In the genomic region with DNA sequence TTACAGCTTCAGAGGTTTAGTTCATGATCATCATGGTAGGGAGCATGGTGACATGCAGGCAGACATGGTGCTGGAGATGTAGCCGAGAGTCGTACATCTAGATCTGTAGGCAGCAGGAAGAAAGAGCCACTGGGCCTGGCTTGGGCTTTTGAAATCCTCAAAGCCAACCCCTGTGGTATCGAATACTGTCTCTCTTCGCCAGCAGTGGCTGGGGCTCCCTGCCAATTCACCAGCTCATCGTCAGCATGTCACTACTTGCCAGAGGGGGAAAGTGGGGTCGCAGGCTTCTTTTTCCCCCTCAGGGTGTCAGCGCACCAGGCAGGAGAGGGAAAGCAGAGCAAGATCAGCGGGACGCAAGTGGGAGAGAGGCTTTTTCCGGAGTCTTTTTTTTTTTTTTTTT, we compare ENCODE assay signal across 17 mouse cellular contexts. TPM values are rescaled to one million over a fixed set of nuclear protein-coding genes. Genes with fewer than 3 reads are reported as not detected.
DNase-seq lines count a peak whose midpoint lies in the region; ATAC-seq and TF ChIP-seq lines count a peak whose summit lies in the region.
"Had no signal": no experiment of that assay in that cellular context is flagged by ENCODE, and none has a peak within 500 bp of the region (broad histone marks: within the 10 kb centered on the region; RNA-seq: fewer than 3 reads in every experiment).

No protein-coding gene starts in this region.

- H3K36me3 ChIP-seq in E14TG2a.4 (ENCODE audit: insufficient read depth, low read length) = no peaks in the 10 kb centered on the region
- H3K36me3 ChIP-seq in midbrain, embryonic 14.5 days (ENCODE audit: control insufficient read depth, insufficient read depth, low read length) = no peaks in the 10 kb centered on the region
- H3K36me3 ChIP-seq: embryonic facial prominence, embryonic 13.5 days; heart, embryonic 12.5 days; hindbrain, embryonic 10.5 days had no signal

- H3K4me3 ChIP-seq in left cerebral cortex, adult 2 months = no peak overlapping the region
- 0 out of 2 replicates have a peak overlapping the region, but pooled peaks have one; percentile 35 for H3K4me3 ChIP-seq in E14TG2a.4 (replicated peaks; ENCODE audit: low read length)
- H3K4me3 ChIP-seq in midbrain, embryonic 14.5 days (replicated peaks; ENCODE audit: low read depth, low read length) = no peak overlapping the region
- H3K4me3 ChIP-seq: embryonic facial prominence, embryonic 13.5 days; forebrain, embryonic 13.5 days; gastrocnemius, adult 2 months; heart, embryonic 12.5 days; hindbrain, embryonic 10.5 days had no signal

- no peak overlapping the region for H3K27ac ChIP-seq in left cerebral cortex, adult 2 months
- H3K27ac ChIP-seq in midbrain, embryonic 14.5 days (replicated peaks; ENCODE audit: low read depth, low read length) = no peak overlapping the region
- H3K27ac ChIP-seq: embryonic facial prominence, embryonic 13.5 days; forebrain, embryonic 13.5 days; gastrocnemius, adult 2 months; hindbrain, embryonic 10.5 days; hindbrain, embryonic 14.5 days had no signal

- no peak overlapping the region for H3K9ac ChIP-seq in midbrain, embryonic 14.5 days (replicated peaks; ENCODE audit: low read length)
- H3K9ac ChIP-seq: embryonic facial prominence, embryonic 13.5 days; forebrain, embryonic 13.5 days; heart, embryonic 12.5 days; hindbrain, embryonic 14.5 days had no signal

- intact Hi-C loops in left cerebral cortex, postnatal 4 days (cut with DNase I) = no loop called here
- intact Hi-C loops in left cerebral cortex, adult 2 months (cut with DNase I) = no loop called here

- no peaks in the 10 kb centered on the region for H3K9me3 ChIP-seq in E14TG2a.4 (ENCODE audit: low read length)
- no peaks in the 10 kb centered on the region for H3K9me3 ChIP-seq in midbrain, embryonic 14.5 days (ENCODE audit: control insufficient read depth, low read length)
- H3K9me3 ChIP-seq: embryonic facial prominence, embryonic 13.5 days; forebrain, embryonic 13.5 days; heart, embryonic 12.5 days; hindbrain, embryonic 10.5 days had no signal

- peak; percentile 72 to 83 for DNase-seq in cerebellum, postnatal 10 days
- no peak for DNase-seq in cerebellum, adult 8-10 months
- DNase-seq in left cerebral cortex, postnatal 4 days = peak; percentile 79
- DNase-seq in left cerebral cortex, adult 2 months (ENCODE audit: extremely low spot score in 1 of 2, low spot score in 2 of 2) = no peak
- peak; percentile 48 for DNase-seq in brain, embryonic 14.5 days (ENCODE audit: low read depth)
- no peak for DNase-seq in midbrain, embryonic 14.5 days
- DNase-seq: adrenal gland, postnatal 10 days; cerebellum, adult 18-20 months; cerebellum, postnatal 36 days; gastrocnemius, adult 2 months; gastrocnemius, postnatal 25 days had no signal

- H3K27me3 ChIP-seq in E14TG2a.4 (ENCODE audit: insufficient read depth, low read length) = peaks cover 7% of the 10 kb centered on the region; the same call in 1 of the 2 replicates
- H3K27me3 ChIP-seq in midbrain, embryonic 14.5 days (ENCODE audit: control insufficient read depth, insufficient read depth, low read length) = no peaks in the 10 kb centered on the region
- H3K27me3 ChIP-seq: embryonic facial prominence, embryonic 13.5 days; forebrain, embryonic 13.5 days; heart, embryonic 12.5 days had no signal

- TF ChIP-seq POLR2A in brain, embryonic 14.5 days (IDR thresholded peaks at IDR 0.05; ENCODE audit: borderline replicate concordance, extremely low read depth, insufficient read depth, insufficient read length, poor library complexity, severe bottlenecking) = no peak

- 78% methylated on average over 10 of the region's 10 CpGs for WGBS in midbrain, embryonic 14.5 days

- TF ChIP-seq CTCF in left cerebral cortex, adult 2 months (IDR thresholded peaks at IDR 0.05) = no peak
- no peak for TF ChIP-seq CTCF in E14TG2a.4 (conservative IDR thresholded peaks at IDR 0.05; ENCODE audit: low read length)
- no peak for TF ChIP-seq CTCF in brain, embryonic 14.5 days (IDR thresholded peaks at IDR 0.05; ENCODE audit: borderline replicate concordance, extremely low read depth, insufficient read depth, insufficient read length)

- no peak overlapping the region for H3K4me2 ChIP-seq in midbrain, embryonic 14.5 days (ENCODE audit: low read length)
- H3K4me2 ChIP-seq: embryonic facial prominence, embryonic 13.5 days; forebrain, embryonic 13.5 days; heart, embryonic 12.5 days; hindbrain, embryonic 14.5 days had no signal

- peaks cover 45% of the 10 kb centered on the region for H3K4me1 ChIP-seq in E14TG2a.4 (replicated peaks; ENCODE audit: low read depth, low read length)
- no peaks in the 10 kb centered on the region for H3K4me1 ChIP-seq in midbrain, embryonic 14.5 days (ENCODE audit: control insufficient read depth, insufficient read depth, low read length)

- no peak for ATAC-seq in midbrain, embryonic 14.5 days (ENCODE audit: low FRiP score, low TSS enrichment)
- ATAC-seq: forebrain, embryonic 13.5 days had no signal

RNA-seq across cellular contexts. Expression of a gene that starts 37.2 kb away (rescaled TPM):
- 10 to 100 TPM; 26.8 to 33.6 TPM for total RNA-seq in left cerebral cortex, postnatal 4 days (2021)
- 10 to 100 TPM; 33.3 to 53.1 TPM for total RNA-seq in left cerebral cortex, adult 2 months (2021)
- 41.0 and 46.0 TPM in 2 replicates for polyA plus RNA-seq in brain, embryonic 14.5 days (2012; rRNA removed)
- 49.6 and 52.1 TPM in 2 replicates for polyA plus RNA-seq in midbrain, embryonic 14.5 days (2014; fragmentation: Nextera tagmentation; extraction: Ambion mirVana)

Comparison
In these comparisons a context has a peak if more than half of its experiments do, and no peak if none do; other contexts are left out.
1. DNase-seq: peak in cerebellum, postnatal 10 days (2 of 2), left cerebral cortex, postnatal 4 days (single experiment) and brain, embryonic 14.5 days (single experiment); none in cerebellum, adult 8-10 months (single experiment), left cerebral cortex, adult 2 months (0 of 2) and midbrain, embryonic 14.5 days (single experiment).